Mouse (Mus musculus) spleen, postnatal 4 days (tissue): ENCODE results near the gene Rnf225.
"Not testable (repeated sequence)": the region's sequence is repeated elsewhere in the genome, so short reads cannot be mapped to it uniquely, and the experiment has no call there.

ENCODE experiments used
- DNase-seq, 2 experiments: peaks; one replicate each; pipeline ENCODE4 v3.0.0; 2022; ENCODE audit warnings: low spot score in 2 of 2

The Rnf225 gene

GRCm38 (mm10) chr7:12927191-12927680 is at the start of gene Rnf225:
Gene Rnf225 (plus strand): TSS chr7:12927416.
- peak in 1 of 2 experiments; percentile 19 for DNase-seq

DNA sequence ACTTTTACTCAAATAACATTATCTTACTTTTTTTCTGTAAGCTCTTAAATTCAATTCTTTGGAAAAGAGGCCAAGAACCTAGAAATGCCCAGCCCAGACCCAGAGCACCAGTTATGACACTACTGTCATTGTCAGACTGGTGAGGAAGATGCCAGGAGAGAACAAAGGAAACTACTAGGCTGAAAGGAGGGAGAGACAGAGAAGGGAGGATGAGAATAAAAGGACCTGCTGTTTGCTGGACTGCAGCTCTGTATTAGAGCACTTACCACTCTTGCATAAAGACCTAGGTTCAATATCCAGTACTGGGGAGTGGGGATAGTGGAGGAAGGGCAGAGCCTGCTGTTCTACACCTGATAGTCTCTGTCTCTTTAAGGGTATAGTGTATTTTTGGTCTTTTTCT is 47.2 kb upstream of the Rnf225 start:
- no peak for DNase-seq

- not testable (repeated sequence) for DNase-seq
Measured at GRCm38 (mm10) chr7:12880497-12880896, 46.7 kb upstream of the Rnf225 start.

- DNase-seq: peak; percentile 89 to 94
Measured at GRCm38 (mm10) chr7:12880911-12881660, 46.1 kb upstream of the Rnf225 start, which contains the start of gene Zfp128. Gene Zfp128 (plus strand): TSS chr7:12881177.

DNA sequence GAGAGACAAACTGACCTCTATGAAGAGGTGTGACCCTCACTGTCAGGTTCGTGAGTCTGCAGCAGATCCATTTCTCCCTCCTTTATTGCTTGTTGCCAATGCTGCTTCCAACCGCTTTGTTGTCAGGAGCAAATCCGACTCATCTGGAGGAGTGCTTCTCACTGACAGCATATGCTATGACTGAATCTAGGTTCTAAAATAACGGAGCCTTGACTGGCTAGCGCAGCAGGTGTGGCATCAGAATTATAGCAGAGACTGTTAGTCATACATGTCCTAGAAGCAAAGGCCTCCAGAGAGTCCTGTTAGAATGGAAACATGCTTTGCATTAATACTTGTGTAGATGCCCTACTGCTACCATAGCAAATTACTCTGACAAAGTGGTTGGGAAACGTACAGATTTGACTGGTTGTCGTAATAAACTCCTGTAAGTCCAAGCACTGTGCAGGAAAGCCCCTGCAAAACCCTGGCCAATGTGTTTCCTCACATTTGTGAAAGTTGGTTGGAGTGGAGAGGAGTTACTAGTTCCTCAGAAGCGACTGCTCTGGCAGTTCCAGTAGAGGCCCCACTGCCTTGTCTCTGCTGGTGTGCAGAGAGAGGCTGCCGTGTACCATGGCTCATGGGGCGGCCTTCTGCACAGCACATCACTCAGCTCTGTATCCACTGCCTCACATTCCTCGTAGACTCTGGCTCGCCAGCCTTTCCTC is 40.5 kb upstream of the Rnf225 start:
- no peak for DNase-seq

GRCm38 (mm10) chr7:12887585-12887984 is 39.6 kb upstream of the Rnf225 start:
- DNase-seq: no peak

- no peak for DNase-seq
Measured at GRCm38 (mm10) chr7:12890928-12891327, 36.3 kb upstream of the Rnf225 start.

GRCm38 (mm10) chr7:12891334-12891733 is 35.9 kb upstream of the Rnf225 start:
- no peak for DNase-seq

GRCm38 (mm10) chr7:12897655-12898410 is 29.4 kb upstream of the Rnf225 start, which contains the start of gene Zscan22:
Gene Zscan22 (plus strand): TSS chr7:12897815.
- peak; percentile 80 to 86 for DNase-seq

DNA sequence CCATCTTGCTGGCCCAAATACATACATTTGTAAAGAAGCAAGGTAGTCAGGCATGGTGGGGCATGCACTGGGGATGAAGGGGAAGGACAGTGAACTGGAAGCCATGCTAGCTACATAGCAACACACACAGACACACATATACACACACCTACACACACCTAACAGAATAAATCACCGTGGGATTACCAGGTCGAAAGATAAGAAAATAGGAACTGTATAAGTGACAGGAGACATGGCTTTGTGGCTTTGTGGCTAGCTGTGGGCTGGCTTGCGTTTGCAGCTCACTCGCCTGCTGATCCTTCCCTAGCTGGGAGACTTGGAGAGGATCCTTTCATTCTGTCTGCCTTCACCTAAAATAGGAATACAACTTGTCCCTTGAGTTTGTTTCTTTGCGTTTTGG is 25.7 kb upstream of the Rnf225 start:
- no peak for DNase-seq

GRCm38 (mm10) chr7:12903623-12904022 is 23.6 kb upstream of the Rnf225 start:
- DNase-seq: no peak

DNA sequence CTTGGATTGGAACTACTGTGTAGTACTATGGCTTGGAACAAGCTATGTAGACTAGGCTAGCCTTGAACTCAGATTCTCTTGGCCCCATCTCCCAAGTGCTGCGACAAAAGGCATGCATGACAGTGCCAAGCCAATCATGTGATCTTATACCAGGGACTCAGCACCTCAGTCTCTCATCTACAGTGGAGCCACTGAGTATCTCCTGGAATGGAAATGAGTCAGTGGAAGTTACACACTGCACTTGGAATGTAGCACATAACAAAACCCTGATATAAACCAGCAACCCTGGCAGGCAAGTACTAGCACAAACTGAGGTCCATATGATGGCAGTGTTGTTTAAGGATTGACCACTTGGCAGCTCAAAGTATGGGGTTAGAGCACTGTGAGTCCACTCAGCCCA is 22.1 kb upstream of the Rnf225 start:
- DNase-seq: no peak

GRCm38 (mm10) chr7:12909498-12909962 is 17.7 kb upstream of the Rnf225 start:
- DNase-seq: peak; percentile 88 to 95

- DNase-seq: peak; percentile 39 to 72
Measured at GRCm38 (mm10) chr7:12910181-12910668, 17.0 kb upstream of the Rnf225 start.

DNA sequence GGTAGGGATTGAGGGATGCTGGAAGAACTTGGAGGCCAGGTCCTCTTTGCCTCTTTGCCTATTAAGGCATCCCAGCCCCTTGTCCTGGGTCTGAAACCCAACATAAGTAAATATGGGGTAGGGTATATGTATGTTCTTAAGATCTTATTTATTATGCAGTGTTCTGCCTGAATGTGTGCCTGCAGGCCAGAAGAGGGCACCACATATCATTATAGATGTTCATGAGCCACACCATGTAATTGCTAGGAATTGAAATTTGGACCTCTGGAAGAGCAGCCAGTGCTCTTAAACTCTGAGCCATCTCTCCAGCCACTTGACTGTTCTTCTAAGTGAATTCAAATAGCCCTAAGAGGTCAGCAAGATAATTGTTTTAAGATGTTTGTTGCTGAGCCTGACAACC is 13.7 kb upstream of the Rnf225 start:
- no peak for DNase-seq

DNA sequence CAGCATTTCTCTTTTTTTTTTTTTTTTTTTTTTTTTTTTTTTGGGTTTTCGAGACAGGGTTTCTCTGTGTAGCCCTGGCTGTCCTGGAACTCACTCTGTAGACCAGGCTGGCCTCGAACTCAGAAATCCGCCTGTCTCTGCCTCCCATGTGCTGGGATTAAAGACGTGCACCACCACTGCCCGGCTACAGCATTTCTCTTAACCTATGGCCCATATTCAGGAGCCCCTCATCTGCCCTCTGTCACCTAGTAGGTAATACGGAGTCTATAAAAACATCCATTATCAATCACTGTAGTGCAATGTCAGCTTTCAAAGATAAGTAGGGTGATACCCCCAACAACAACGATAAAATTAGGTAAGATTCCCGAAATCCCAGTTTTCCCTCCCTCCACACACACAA is 6.7 kb upstream of the Rnf225 start:
- not testable (repeated sequence) for DNase-seq

GRCm38 (mm10) chr7:12921318-12921704 is 5.9 kb upstream of the Rnf225 start:
- no peak for DNase-seq

DNA sequence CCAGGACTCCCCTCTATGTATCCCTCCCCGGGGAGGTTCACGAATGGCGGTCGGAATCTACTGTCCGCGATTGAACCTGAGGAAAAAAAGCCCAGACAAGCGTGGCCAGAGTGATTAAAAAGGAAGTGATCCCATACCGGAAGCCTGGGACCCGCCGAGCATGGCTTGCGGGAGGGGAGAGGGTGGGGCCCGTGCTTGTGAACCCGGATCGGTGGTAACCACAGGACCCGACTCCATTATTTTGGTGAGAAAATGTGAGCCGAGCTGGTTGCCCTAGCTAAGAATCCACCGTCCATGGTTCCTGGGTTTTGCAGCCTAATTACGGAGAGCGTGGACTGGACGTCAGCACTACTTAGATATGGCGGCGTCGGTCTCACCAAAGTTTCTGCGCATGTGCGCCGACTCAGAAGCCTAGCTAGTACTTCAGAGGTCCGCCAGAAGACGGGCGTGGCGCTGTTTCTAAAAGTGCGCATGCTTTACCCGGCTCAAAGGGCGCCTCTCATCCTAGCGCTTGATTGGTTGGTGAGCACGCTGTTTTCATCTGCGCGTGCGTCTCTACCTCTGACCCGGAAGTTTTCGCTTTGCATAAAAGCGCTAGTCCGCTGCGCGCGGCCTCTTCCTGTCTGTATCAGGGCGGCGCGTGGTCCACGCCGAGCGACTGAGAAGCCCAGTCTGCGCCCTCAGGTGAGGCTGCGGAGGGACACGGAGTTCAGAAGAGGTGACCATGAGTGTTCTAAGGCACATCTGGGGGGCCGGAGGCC is 5.3 kb upstream of the Rnf225 start, which contains the start of gene Rps5:
TSS of gene Rps5 (plus strand) at position 586 of the 761 bp plus-strand sequence.
- DNase-seq: peak; percentile 98

GRCm38 (mm10) chr7:12922729-12923128 is 4.5 kb upstream of the Rnf225 start:
- no peak for DNase-seq

GRCm38 (mm10) chr7:12926316-12926715 is 900 bp upstream of the Rnf225 start:
- no peak for DNase-seq
